Mouse (Mus musculus) liver, embryonic 16.5 days (tissue): Measurements from ENCODE around the gene Mbtps1. TPM values are rescaled to one million over a fixed set of nuclear protein-coding genes. Genes with fewer than 3 reads are reported as not detected.

Source experiments
- ATAC-seq: fragments of 200-750 bp; cut with Nextera tagmentation; 2 replicates; pipeline ENCODE4 v1.8.0; 2017; ENCODE audit warnings: low read depth, mild to moderate bottlenecking, moderate number of reproducible peaks, moderate library complexity
- H3K27ac ChIP-seq: fragments of 300-500 bp; sonication (generic); 2 replicates; pipeline ENCODE4 v1.5.1; 2014; ENCODE audit warnings: mild to moderate bottlenecking, low read length
- H3K27me3 ChIP-seq: fragments of 300-500 bp; sonication (generic); 2 replicates; pipeline ENCODE4 v1.6.1; 2014; ENCODE audit warnings: low read depth, low read length, mixed read lengths; ENCODE audit not compliant: control insufficient read depth, insufficient read depth
- H3K36me3 ChIP-seq: fragments of 300-500 bp; sonication (generic); 2 replicates; pipeline ENCODE4 v1.6.1; 2014; ENCODE audit warnings: mild to moderate bottlenecking; ENCODE audit not compliant: control insufficient read depth, insufficient read depth
- H3K4me1 ChIP-seq: fragments of 300-500 bp; sonication (generic); 2 replicates; pipeline ENCODE4 v1.6.1; 2014; ENCODE audit warnings: low read depth, low read length, mixed read lengths; ENCODE audit not compliant: control insufficient read depth
- H3K4me2 ChIP-seq: fragments of 300-500 bp; sonication (generic); 2 replicates; pipeline ENCODE4 v1.6.1; 2014; ENCODE audit warnings: low read depth, low read length, mixed read lengths
- H3K4me3 ChIP-seq: fragments of 300-500 bp; sonication (generic); 2 replicates; pipeline ENCODE4 v1.5.1; 2014; ENCODE audit warnings: low read depth, mild to moderate bottlenecking, low read length
- H3K9ac ChIP-seq: fragments of 300-500 bp; sonication (generic); 2 replicates; pipeline ENCODE4 v1.6.1; 2014; ENCODE audit warnings: low read depth, low read length
- H3K9me3 ChIP-seq: fragments of 300-500 bp; sonication (generic); replicated peaks from 2 replicates; pipeline ENCODE4 v1.6.1; 2016; ENCODE audit warnings: low read length; ENCODE audit not compliant: control insufficient read depth
- WGBS: fragments of 180-500 bp; shearing (Covaris S2); extraction: QIAGEN DNeasy Blood & Tissue Kit; methylation state at CpG from one replicate; pipeline ENCODE4 v1.1.7; 2014; ENCODE audit not compliant: insufficient replicate concordance; 5-methylcytosine and 5-hydroxymethylcytosine counted together
- polyA plus RNA-seq: library from polyadenylated mRNA; unstranded; fragments of >200 nt; fragmentation: Nextera tagmentation; extraction: Ambion mirVana; gene quantifications from 2 replicates; pipeline ENCODE4 v1.2.1, GENCODE M21; 2015

Gene Mbtps1
- polyA plus RNA-seq, 1 experiment from 2014 or later: 29.6 TPM

DNA sequence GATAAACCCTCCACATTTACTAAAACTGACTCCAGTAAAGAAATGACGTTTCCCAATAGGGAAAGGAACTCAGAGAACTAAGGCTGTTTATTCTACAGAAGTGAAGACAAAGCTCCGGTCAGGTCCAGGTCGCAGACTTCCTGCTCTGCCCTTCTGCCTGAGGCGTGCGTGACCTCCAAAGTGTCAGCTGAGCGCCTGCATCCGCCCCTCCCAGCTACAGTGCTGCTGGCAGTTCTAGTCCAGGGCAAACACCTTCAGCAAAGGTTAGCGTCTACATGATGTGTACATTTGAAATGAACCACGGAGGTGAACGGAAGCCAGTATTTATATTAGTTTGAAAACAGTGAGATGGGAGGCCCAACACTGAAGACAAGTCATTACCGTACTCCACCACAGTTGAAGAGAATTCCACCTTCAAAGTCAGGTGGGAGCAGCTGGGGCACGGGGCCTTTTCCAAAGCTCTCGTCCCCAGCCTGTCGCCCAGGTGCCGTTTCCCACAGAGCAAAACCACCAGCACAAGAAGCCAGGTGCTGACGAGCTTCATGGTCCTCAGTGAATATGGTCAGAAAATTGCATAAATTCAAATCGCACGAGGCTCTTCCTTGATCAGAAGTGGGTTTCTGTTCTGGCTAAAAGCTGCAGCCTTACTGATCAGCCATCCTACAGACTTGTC, 11.4 kb downstream of the Mbtps1 start:
- Histone ChIP-seq H3K4me2 (no peak overlapping the region), H3K9me3 (no peaks in the 10 kb centered on the region), H3K36me3 (peaks cover 21% of the 10 kb centered on the region), H3K9ac (no peak overlapping the region), H3K4me3 (no peak overlapping the region), H3K27me3 (no peaks in the 10 kb centered on the region), H3K4me1 (no peaks in the 10 kb centered on the region; the same call in none of the 2 replicates), H3K27ac (no peak overlapping the region)
- WGBS: 77% methylated on average over 18 of the region's 18 CpGs
- no peak for ATAC-seq

DNA sequence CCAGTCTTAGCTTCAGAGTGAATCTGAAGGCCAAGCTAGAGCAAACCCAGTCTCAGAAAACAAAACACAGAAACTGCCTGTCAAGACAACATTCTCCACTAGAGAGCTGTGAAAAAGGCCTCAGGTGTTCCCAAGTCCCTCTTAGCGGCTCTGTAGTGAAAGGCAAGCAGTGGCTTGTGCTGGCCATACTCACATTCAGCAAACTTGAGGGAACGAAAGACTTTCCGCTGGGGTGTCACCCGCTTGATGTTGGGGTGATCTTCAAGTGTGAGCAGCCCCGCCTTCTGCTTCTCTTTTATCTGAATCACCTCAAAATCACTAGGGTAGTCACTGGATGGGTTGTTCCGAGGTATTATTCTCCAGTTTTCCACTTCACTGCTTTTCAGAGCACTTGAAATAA, 12.7 kb downstream of the Mbtps1 start:
- 87% methylated on average over 6 of the region's 6 CpGs for WGBS
- H3K9ac ChIP-seq: no peak overlapping the region
- peaks cover 26% of the 10 kb centered on the region for H3K36me3 ChIP-seq
- no peak overlapping the region for H3K4me3 ChIP-seq
- no peak for ATAC-seq
- H3K4me1 ChIP-seq: no peaks in the 10 kb centered on the region
- H3K27ac ChIP-seq: no peak overlapping the region
- H3K4me2 ChIP-seq: no peak overlapping the region
- H3K27me3 ChIP-seq: no peaks in the 10 kb centered on the region
- H3K9me3 ChIP-seq: no peaks in the 10 kb centered on the region

DNA sequence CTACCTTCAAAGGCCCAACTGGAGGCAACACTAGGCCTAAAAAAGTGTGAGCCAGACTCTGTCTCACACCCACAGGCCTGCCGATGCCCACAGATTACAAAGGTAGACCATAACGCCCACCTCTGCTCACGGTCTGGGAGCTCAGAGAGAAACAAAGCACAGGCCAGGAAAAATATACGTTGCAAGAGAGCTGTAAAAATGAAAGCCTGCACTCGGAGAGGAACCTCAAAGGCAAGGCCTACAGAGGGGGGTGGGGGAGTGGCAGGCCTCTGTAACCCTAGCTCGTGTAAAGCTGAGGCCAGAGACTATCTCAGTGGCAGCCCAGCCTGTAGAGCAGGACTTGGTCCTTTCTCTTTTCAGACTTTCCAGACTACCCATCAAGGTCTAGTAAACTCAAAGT, 13.4 kb downstream of the Mbtps1 start:
- Histone ChIP-seq H3K9ac (no peak overlapping the region), H3K4me1 (no peaks in the 10 kb centered on the region), H3K36me3 (peaks cover 31% of the 10 kb centered on the region), H3K27me3 (no peaks in the 10 kb centered on the region), H3K4me3 (no peak overlapping the region), H3K27ac (no peak overlapping the region), H3K9me3 (no peaks in the 10 kb centered on the region), H3K4me2 (no peak overlapping the region)
- WGBS: 69% methylated on average over 6 of the region's 6 CpGs
- no peak for ATAC-seq

DNA sequence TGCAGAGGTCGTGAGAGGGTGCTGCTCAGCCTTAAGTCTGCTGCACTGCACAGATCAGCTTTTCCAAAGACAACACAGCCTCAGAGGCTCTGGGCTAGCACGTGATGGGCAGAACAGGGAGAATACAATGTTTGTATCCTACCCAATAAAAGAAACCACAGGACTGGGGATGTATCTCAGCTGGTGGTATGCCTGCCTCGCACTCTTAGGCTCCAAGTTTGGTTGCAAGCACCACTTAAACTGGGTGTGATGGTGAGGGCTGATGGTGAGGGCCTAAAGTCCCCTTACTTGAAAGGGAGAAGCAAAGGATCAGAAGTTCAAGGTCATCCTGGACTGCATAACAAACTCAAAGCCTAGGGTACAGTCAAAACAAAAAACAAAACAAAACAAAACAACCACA, 13.9 kb downstream of the Mbtps1 start:
- Histone ChIP-seq H3K4me3 (no peak overlapping the region), H3K36me3 (peaks cover 37% of the 10 kb centered on the region)
- ATAC-seq: no peak

DNA sequence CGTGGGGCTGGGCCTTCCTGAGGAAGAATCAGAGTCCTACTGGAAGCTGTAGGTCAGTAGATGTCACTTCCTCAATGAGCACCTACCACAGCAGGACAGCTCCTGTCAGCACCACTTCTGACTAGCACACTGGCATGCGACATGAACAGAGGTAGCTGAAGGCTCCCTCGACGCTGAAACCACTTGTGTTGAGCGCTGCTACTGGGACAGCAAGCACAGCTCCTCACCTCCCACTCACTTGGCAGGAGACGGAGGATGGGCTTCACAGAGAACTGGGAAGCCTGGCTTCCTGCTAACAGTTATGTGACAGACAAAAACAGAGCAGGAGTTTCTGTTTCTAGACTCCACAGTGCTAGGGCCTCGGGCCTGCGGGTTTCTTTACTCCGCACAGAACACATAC, 26.6 kb downstream of the Mbtps1 start:
- no peak overlapping the region for H3K27ac ChIP-seq
- peaks cover 59% of the 10 kb centered on the region for H3K36me3 ChIP-seq
- no peak overlapping the region for H3K4me2 ChIP-seq
- H3K9me3 ChIP-seq: no peaks in the 10 kb centered on the region
- no peaks in the 10 kb centered on the region for H3K27me3 ChIP-seq
- no peaks in the 10 kb centered on the region for H3K4me1 ChIP-seq
- no peak for ATAC-seq
- no peak overlapping the region for H3K9ac ChIP-seq
- no peak overlapping the region for H3K4me3 ChIP-seq
- WGBS: 82% methylated on average over 9 of the region's 9 CpGs

More for the DNA sequence above, 13.9 kb downstream of the Mbtps1 start:
- Histone ChIP-seq H3K4me1 (no peaks in the 10 kb centered on the region), H3K9me3 (no peaks in the 10 kb centered on the region), H3K27me3 (no peaks in the 10 kb centered on the region), H3K9ac (no peak overlapping the region), H3K4me2 (no peak overlapping the region), H3K27ac (no peak overlapping the region)
- WGBS: 69% methylated on average over 3 of the region's 3 CpGs

DNA sequence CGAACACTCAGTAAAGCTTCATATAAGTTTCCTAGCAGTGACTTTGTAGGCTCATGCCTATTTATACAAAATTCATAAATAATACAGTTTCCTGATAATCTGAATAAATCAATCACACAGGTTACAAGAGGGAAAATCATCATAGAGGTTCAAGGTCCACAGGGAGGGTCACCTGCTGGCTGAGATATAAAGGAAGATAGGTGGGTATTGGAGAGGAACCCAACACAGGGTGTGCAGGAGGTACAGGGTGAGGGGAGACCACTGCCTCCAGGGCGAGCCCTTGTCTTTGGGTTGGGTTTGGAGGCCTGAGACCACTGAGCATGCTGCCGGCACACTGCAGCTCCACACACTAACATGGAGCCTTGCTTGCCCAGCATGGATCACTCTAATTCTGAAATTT, 27.1 kb downstream of the Mbtps1 start:
- Histone ChIP-seq H3K4me2 (no peak overlapping the region), H3K4me3 (no peak overlapping the region), H3K9ac (no peak overlapping the region), H3K4me1 (no peaks in the 10 kb centered on the region), H3K27ac (no peak overlapping the region), H3K9me3 (no peaks in the 10 kb centered on the region), H3K36me3 (peaks cover 53% of the 10 kb centered on the region), H3K27me3 (no peaks in the 10 kb centered on the region)
- ATAC-seq: no peak
- 78% methylated on average over 3 of the region's 3 CpGs for WGBS

DNA sequence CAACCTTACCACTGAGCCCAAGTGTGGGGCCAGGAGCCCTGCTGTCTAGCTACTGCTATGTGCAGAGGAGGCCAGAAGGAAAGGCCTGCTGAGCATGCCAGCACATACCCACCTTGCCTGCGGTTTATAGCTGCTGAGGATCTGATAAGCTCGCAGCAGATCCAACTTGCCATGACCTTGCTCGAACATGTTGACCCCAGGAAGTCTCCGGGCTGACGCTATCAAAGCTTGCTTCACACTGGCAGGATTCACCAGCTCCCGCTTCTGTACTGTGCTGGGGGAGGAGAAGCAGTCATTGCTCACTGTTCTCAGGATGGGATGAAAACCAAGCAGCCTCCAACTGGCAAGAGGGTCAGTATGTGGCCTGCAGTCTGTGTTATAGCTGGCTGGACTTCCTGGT, 27.6 kb downstream of the Mbtps1 start:
- H3K4me2 ChIP-seq: no peak overlapping the region
- no peak for ATAC-seq
- H3K27ac ChIP-seq: no peak overlapping the region
- no peak overlapping the region for H3K4me3 ChIP-seq
- no peaks in the 10 kb centered on the region for H3K27me3 ChIP-seq
- H3K4me1 ChIP-seq: no peaks in the 10 kb centered on the region
- WGBS: 74% methylated on average over 6 of the region's 6 CpGs
- no peaks in the 10 kb centered on the region for H3K9me3 ChIP-seq
- no peak overlapping the region for H3K9ac ChIP-seq
- peaks cover 51% of the 10 kb centered on the region for H3K36me3 ChIP-seq

DNA sequence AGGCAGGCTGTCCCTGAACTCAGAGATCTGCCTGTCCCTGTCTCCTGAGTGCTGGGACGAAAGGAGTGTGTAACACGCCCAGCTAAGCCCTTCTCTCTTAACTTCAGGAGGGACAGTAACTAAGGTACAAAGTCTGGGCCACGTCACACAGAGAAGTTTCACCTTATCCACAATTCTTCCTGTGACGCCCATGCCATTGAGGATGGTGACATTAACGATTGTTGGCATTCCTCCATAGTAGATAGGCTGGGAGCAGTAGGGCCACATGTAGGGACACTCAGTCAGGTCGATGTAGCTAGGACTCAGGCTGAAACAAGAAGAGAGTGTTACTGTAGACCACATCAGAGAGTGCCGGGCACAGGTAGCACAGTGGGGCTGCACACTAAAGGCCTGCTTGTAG, 29.8 kb downstream of the Mbtps1 start:
- Histone ChIP-seq H3K36me3 (peaks cover 54% of the 10 kb centered on the region), H3K9me3 (no peaks in the 10 kb centered on the region), H3K27ac (no peak overlapping the region), H3K4me1 (no peaks in the 10 kb centered on the region), H3K27me3 (no peaks in the 10 kb centered on the region), H3K4me2 (no peak overlapping the region), H3K9ac (no peak overlapping the region), H3K4me3 (no peak overlapping the region)
- WGBS: 83% methylated on average over 7 of the region's 7 CpGs
- no peak for ATAC-seq

DNA sequence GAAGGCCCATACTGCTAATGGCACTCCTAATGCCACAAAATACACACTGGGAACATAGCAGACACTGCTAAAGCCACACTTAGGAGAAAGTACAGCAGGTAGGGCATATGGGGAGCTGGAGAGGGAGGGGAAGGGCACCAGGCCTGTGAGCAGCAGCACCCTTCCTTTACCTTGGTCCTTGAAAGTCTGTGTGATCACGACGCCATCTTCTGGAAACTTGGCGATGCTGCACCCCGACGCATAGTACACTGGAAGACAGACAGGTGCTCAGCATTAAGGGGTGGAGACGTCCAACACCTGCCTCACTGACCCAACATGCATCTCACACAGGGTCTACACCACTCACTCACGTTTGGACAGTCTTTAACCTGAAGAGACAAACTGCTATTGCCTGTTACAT, 38.4 kb downstream of the Mbtps1 start:
- no peak overlapping the region for H3K27ac ChIP-seq
- H3K4me1 ChIP-seq: no peaks in the 10 kb centered on the region; the same call in 1 of the 2 replicates
- no peak for ATAC-seq
- H3K9ac ChIP-seq: no peak overlapping the region
- no peak overlapping the region for H3K4me3 ChIP-seq
- H3K36me3 ChIP-seq: peaks cover 65% of the 10 kb centered on the region
- no peaks in the 10 kb centered on the region for H3K27me3 ChIP-seq
- WGBS: 75% methylated on average over 7 of the region's 7 CpGs
- no peak overlapping the region for H3K4me2 ChIP-seq
- H3K9me3 ChIP-seq: no peaks in the 10 kb centered on the region
